Mouse (Mus musculus) stomach, postnatal 0 days (tissue): ENCODE results near the gene Wdr5. TPM values are rescaled to one million over a fixed set of nuclear protein-coding genes. Genes with fewer than 3 reads are reported as not detected.

Source experiments
- ATAC-seq: fragments of 200-750 bp; cut with Nextera tagmentation; 2 replicates; pipeline ENCODE4 v1.8.0; 2017; ENCODE audit not compliant: low FRiP score, low TSS enrichment
- DNase-seq: peaks from one replicate; pipeline ENCODE4 v3.0.0-alpha.2; 2016; ENCODE audit warnings: low spot score
- H3K27ac ChIP-seq: fragments of 300-500 bp; sonication (generic); replicated peaks from 2 replicates; pipeline ENCODE4 v1.5.1; 2014; ENCODE audit warnings: mild to moderate bottlenecking, control low read depth
- H3K27me3 ChIP-seq: fragments of 300-500 bp; sonication (generic); 2 replicates; pipeline ENCODE4 v1.6.1; 2014; ENCODE audit warnings: low read length; ENCODE audit not compliant: control insufficient read depth, insufficient read depth
- H3K36me3 ChIP-seq: fragments of 300-500 bp; sonication (generic); 2 replicates; pipeline ENCODE4 v1.6.1; 2014; ENCODE audit warnings: low read length, mixed read lengths; ENCODE audit not compliant: control insufficient read depth, insufficient read depth
- H3K4me1 ChIP-seq: fragments of 300-500 bp; sonication (generic); replicated peaks from 2 replicates; pipeline ENCODE4 v1.6.1; 2014; ENCODE audit warnings: antibody characterized with exemption; ENCODE audit not compliant: control insufficient read depth, insufficient read depth
- H3K4me2 ChIP-seq: fragments of 300-500 bp; sonication (generic); replicated peaks from 2 replicates; pipeline ENCODE4 v1.6.1; 2014; ENCODE audit warnings: low read depth, mild to moderate bottlenecking, control low read depth, moderate library complexity
- H3K4me3 ChIP-seq: fragments of 300-500 bp; sonication (generic); 2 replicates; pipeline ENCODE4 v1.5.1; 2014; ENCODE audit warnings: low read depth, low read length, control low read depth
- H3K9ac ChIP-seq: fragments of 300-500 bp; sonication (generic); 2 replicates; pipeline ENCODE4 v1.6.1; 2014; ENCODE audit warnings: mild to moderate bottlenecking, low read length, control low read depth, mixed read lengths
- H3K9me3 ChIP-seq: fragments of 300-500 bp; sonication (generic); 2 replicates; pipeline ENCODE4 v1.6.1; 2016; ENCODE audit warnings: low read length; ENCODE audit not compliant: control insufficient read depth
- CTCF ChIP-seq: IDR thresholded peaks from 2 replicates; pipeline ENCODE4 v1.5.1; 2016; ENCODE audit warnings: antibody characterized with exemption, low read depth, mild to moderate bottlenecking, moderate library complexity
- EP300 ChIP-seq: optimal IDR thresholded peaks from 2 replicates; pipeline ENCODE3; 2016; ENCODE audit warnings: antibody characterized with exemption
- WGBS: fragments of 180-500 bp; shearing (Covaris S2); extraction: QIAGEN DNeasy Blood & Tissue Kit; methylation state at CpG from one replicate; pipeline ENCODE4 v1.1.7; 2014; 5-methylcytosine and 5-hydroxymethylcytosine counted together
- polyA plus RNA-seq: library from polyadenylated mRNA; unstranded; fragments of >200 nt; fragmentation: Nextera tagmentation; extraction: Ambion mirVana; gene quantifications from 2 replicates; pipeline ENCODE4 v1.2.1, GENCODE M21; 2015

Wdr5 gene
- polyA plus RNA-seq, 1 experiment from 2014 or later: 19.3 TPM

GRCm38 (mm10) chr2:27548664-27549369, 33.9 kb downstream of the Wdr5 start:
- H3K4me2 ChIP-seq: no peak overlapping the region
- DNase-seq (no peak), ATAC-seq (peak; percentile 57; the same call in 1 of the 2 replicates)
- no peak overlapping the region for H3K4me3 ChIP-seq
- H3K27ac ChIP-seq: no peak overlapping the region
- H3K9me3 ChIP-seq: no peaks in the 10 kb centered on the region
- TF ChIP-seq EP300: no peak
- no peak for TF ChIP-seq CTCF
- no peaks in the 10 kb centered on the region for H3K36me3 ChIP-seq
- H3K4me1 ChIP-seq: no peaks in the 10 kb centered on the region
- WGBS: 80% methylated on average over 1 of the region's 1 CpGs
- no peaks in the 10 kb centered on the region for H3K27me3 ChIP-seq
- no peak overlapping the region for H3K9ac ChIP-seq

GRCm38 (mm10) chr2:27552620-27553287, 37.8 kb downstream of the Wdr5 start:
- 15% methylated on average over 7 of the region's 7 CpGs for WGBS
- DNase-seq: peak; percentile 76
- ATAC-seq: 0 out of 2 replicates have a peak, but pooled peaks have one; percentile 22
- no peaks in the 10 kb centered on the region for H3K9me3 ChIP-seq
- no peaks in the 10 kb centered on the region for H3K36me3 ChIP-seq
- TF ChIP-seq EP300 (no peak), CTCF (peak; percentile 99)
- no peak overlapping the region for H3K4me2 ChIP-seq
- no peak overlapping the region for H3K4me3 ChIP-seq
- H3K9ac ChIP-seq: no peak overlapping the region
- no peak overlapping the region for H3K27ac ChIP-seq
- H3K4me1 ChIP-seq: no peaks in the 10 kb centered on the region
- no peaks in the 10 kb centered on the region for H3K27me3 ChIP-seq

DNA sequence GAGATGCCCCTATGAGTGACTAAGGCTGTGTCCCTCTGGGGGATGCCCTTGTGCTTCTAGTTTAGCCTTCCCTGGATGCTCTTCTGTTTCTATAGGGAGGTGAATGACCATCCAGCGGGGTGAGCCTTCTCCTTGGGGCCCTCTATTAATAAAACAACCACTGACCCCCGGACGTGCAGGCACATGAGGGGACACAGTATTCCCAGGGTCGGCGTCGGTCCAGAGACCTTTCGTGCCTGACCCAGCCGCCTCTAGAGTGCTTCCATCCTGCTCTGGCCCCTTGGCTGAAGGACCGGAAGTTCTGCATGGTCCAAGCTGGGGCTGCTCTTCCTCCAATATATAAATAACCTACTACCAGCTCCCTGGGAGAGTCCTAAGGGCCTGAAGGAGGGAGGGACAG, 39.4 kb downstream of the Wdr5 start:
- no peaks in the 10 kb centered on the region for H3K27me3 ChIP-seq
- H3K27ac ChIP-seq: no peak overlapping the region
- DNase-seq (no peak), ATAC-seq (peak; percentile 46; the same call in 1 of the 2 replicates)
- WGBS: 69% methylated on average over 9 of the region's 9 CpGs
- no peak overlapping the region for H3K4me2 ChIP-seq
- no peak overlapping the region for H3K4me3 ChIP-seq
- TF ChIP-seq CTCF (no peak), EP300 (no peak)
- no peaks in the 10 kb centered on the region for H3K9me3 ChIP-seq
- no peak overlapping the region for H3K9ac ChIP-seq
- H3K36me3 ChIP-seq: no peaks in the 10 kb centered on the region
- no peaks in the 10 kb centered on the region for H3K4me1 ChIP-seq

- Histone ChIP-seq H3K9ac (no peak overlapping the region), H3K4me3 (no peak overlapping the region), H3K27me3 (no peaks in the 10 kb centered on the region), H3K4me1 (no peaks in the 10 kb centered on the region), H3K4me2 (no peak overlapping the region), H3K9me3 (no peaks in the 10 kb centered on the region), H3K27ac (no peak overlapping the region), H3K36me3 (no peaks in the 10 kb centered on the region)
- TF ChIP-seq CTCF: no peak
- no peak for TF ChIP-seq EP300
- DNase-seq (no peak), ATAC-seq (no peak)
- 85% methylated on average over 6 of the region's 6 CpGs for WGBS
These were observed 42.0 kb downstream of the Wdr5 start for GRCm38 (mm10) chr2:27556921-27557320.

GRCm38 (mm10) chr2:27560708-27561123, 45.8 kb downstream of the Wdr5 start:
- DNase-seq: no peak
- H3K4me3 ChIP-seq: no peak overlapping the region
- peak; percentile 65; the same call in 1 of the 2 replicates for ATAC-seq
- H3K9me3 ChIP-seq: no peaks in the 10 kb centered on the region
- no peak overlapping the region for H3K4me2 ChIP-seq
- TF ChIP-seq EP300 (no peak), CTCF (no peak)
- no peaks in the 10 kb centered on the region for H3K27me3 ChIP-seq
- no peaks in the 10 kb centered on the region for H3K4me1 ChIP-seq
- no peak overlapping the region for H3K9ac ChIP-seq
- H3K36me3 ChIP-seq: no peaks in the 10 kb centered on the region
- WGBS: 58% methylated on average over 7 of the region's 7 CpGs
- no peak overlapping the region for H3K27ac ChIP-seq

GRCm38 (mm10) chr2:27561159-27561558, 46.2 kb downstream of the Wdr5 start:
- no peak for ATAC-seq
- no peaks in the 10 kb centered on the region for H3K27me3 ChIP-seq
- no peak overlapping the region for H3K27ac ChIP-seq

More at GRCm38 (mm10) chr2:27561159-27561558, 46.2 kb downstream of the Wdr5 start:
- no peak for TF ChIP-seq EP300
- no peak for TF ChIP-seq CTCF
- Histone ChIP-seq H3K4me1 (no peaks in the 10 kb centered on the region), H3K36me3 (no peaks in the 10 kb centered on the region), H3K4me2 (no peak overlapping the region), H3K4me3 (no peak overlapping the region), H3K9me3 (no peaks in the 10 kb centered on the region), H3K9ac (no peak overlapping the region; the same call in 1 of the 2 replicates)
- 32% methylated on average over 1 of the region's 1 CpGs for WGBS
- no peak for DNase-seq
